Mouse (Mus musculus) neural tube, embryonic 15.5 days (tissue): ENCODE data around the gene Gp5. TPM values are rescaled to one million over a fixed set of nuclear protein-coding genes. Genes with fewer than 3 reads are reported as not detected.

Source experiments
- ATAC-seq: fragments of 200-750 bp; cut with Nextera tagmentation; 2 replicates; pipeline ENCODE4 v1.8.0; 2017; ENCODE audit warnings: mild to moderate bottlenecking, moderate TSS enrichment, moderate library complexity; ENCODE audit not compliant: low FRiP score
- H3K27ac ChIP-seq: fragments of 300-500 bp; sonication (generic); replicated peaks from 2 replicates; pipeline ENCODE4 v1.5.1; 2015; ENCODE audit warnings: mild to moderate bottlenecking, inconsistent platforms
- H3K27me3 ChIP-seq: fragments of 300-500 bp; sonication (generic); replicated peaks from 2 replicates; pipeline ENCODE4 v1.6.1; 2015; ENCODE audit warnings: inconsistent platforms
- H3K36me3 ChIP-seq: fragments of 300-500 bp; sonication (generic); 2 replicates; pipeline ENCODE4 v1.6.1; 2015; ENCODE audit warnings: inconsistent platforms
- H3K4me1 ChIP-seq: fragments of 300-500 bp; sonication (generic); 2 replicates; pipeline ENCODE4 v1.6.1; 2015; ENCODE audit warnings: inconsistent platforms
- H3K4me2 ChIP-seq: fragments of 300-500 bp; sonication (generic); 2 replicates; pipeline ENCODE4 v1.6.1; 2015; ENCODE audit warnings: inconsistent platforms, mild to moderate bottlenecking, moderate library complexity
- H3K4me3 ChIP-seq: fragments of 300-500 bp; sonication (generic); replicated peaks from 2 replicates; pipeline ENCODE4 v1.5.1; 2015; ENCODE audit warnings: mild to moderate bottlenecking, inconsistent platforms
- H3K9ac ChIP-seq: fragments of 300-500 bp; sonication (generic); replicated peaks from 2 replicates; pipeline ENCODE4 v1.6.1; 2015; ENCODE audit warnings: mild to moderate bottlenecking, inconsistent platforms
- H3K9me3 ChIP-seq: fragments of 300-500 bp; sonication (generic); replicated peaks from 2 replicates; pipeline ENCODE4 v1.6.1; 2016; ENCODE audit warnings: inconsistent platforms
- WGBS: fragments of 180-500 bp; shearing (Covaris S2); methylation state at CpG from one replicate; pipeline ENCODE4 v1.1.7; 2015; ENCODE audit warnings: mixed read lengths; 5-methylcytosine and 5-hydroxymethylcytosine counted together
- polyA plus RNA-seq: library from polyadenylated mRNA; unstranded; fragments of >200 nt; fragmentation: Nextera tagmentation; extraction: Ambion mirVana; gene quantifications from 2 replicates; pipeline ENCODE4 v1.2.1, GENCODE M21; 2015

Gene Gp5
- polyA plus RNA-seq, 1 experiment from 2014 or later, result 0.52 TPM

- 0 out of 2 replicates have a peak, but pooled peaks cover 2% of the 10 kb centered on the region for H3K27me3 ChIP-seq
- 90% methylated on average over 15 of the region's 15 CpGs for WGBS
- no peak for ATAC-seq
Observed at GRCm38 (mm10) chr16:30260012-30260635, 50.5 kb downstream of the Gp5 start.

DNA sequence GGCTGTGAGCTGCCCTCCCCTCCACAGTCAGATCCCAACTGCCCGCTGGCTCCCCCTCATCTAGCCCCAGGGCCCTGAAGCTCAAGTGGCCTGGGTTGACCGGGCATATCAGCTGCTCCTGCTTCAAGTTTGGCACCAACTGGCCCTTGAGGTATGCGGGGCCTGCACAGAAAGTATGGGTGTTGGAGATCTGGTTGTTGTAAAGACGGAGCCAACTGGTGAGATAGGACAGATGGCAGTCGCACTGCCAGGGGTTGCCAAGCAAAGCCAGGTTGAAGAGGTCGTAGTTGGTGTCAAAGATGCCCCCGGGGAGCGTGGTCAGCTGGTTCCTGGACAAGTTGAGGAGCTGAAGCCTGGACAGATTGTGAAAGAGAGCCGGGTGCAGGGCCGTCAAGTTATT lies 51.1 kb downstream of the Gp5 start:
- no peak overlapping the region for H3K4me2 ChIP-seq
- H3K9ac ChIP-seq, result no peak overlapping the region
- no peak overlapping the region for H3K27ac ChIP-seq
- ATAC-seq, result no peak
- no peaks in the 10 kb centered on the region for H3K36me3 ChIP-seq
- no peaks in the 10 kb centered on the region for H3K9me3 ChIP-seq
- 88% methylated on average over 10 of the region's 10 CpGs for WGBS
- 0 out of 2 replicates have a peak, but pooled peaks cover 2% of the 10 kb centered on the region for H3K27me3 ChIP-seq
- H3K4me1 ChIP-seq, result no peaks in the 10 kb centered on the region
- no peak overlapping the region for H3K4me3 ChIP-seq

More at GRCm38 (mm10) chr16:30260012-30260635, 50.5 kb downstream of the Gp5 start:
- Histone ChIP-seq H3K9ac (no peak overlapping the region), H3K4me3 (no peak overlapping the region), H3K36me3 (no peaks in the 10 kb centered on the region), H3K27ac (no peak overlapping the region), H3K4me2 (no peak overlapping the region), H3K9me3 (no peaks in the 10 kb centered on the region), H3K4me1 (no peaks in the 10 kb centered on the region)

- Histone ChIP-seq H3K36me3 (no peaks in the 10 kb centered on the region), H3K4me1 (no peaks in the 10 kb centered on the region), H3K4me3 (no peak overlapping the region), H3K4me2 (no peak overlapping the region), H3K9me3 (no peaks in the 10 kb centered on the region), H3K27ac (no peak overlapping the region), H3K9ac (no peak overlapping the region), H3K27me3 (0 out of 2 replicates have a peak, but pooled peaks cover 2% of the 10 kb centered on the region)
- WGBS, result 91% methylated on average over 7 of the region's 7 CpGs
- no peak for ATAC-seq
Observed at GRCm38 (mm10) chr16:30258441-30258840, 52.1 kb downstream of the Gp5 start.

- Histone ChIP-seq H3K4me1 (no peaks in the 10 kb centered on the region), H3K36me3 (no peaks in the 10 kb centered on the region), H3K9ac (no peak overlapping the region), H3K27me3 (peaks cover 5% of the 10 kb centered on the region), H3K9me3 (no peaks in the 10 kb centered on the region), H3K4me3 (no peak overlapping the region), H3K27ac (no peak overlapping the region), H3K4me2 (no peak overlapping the region)
- no peak for ATAC-seq
- WGBS, result 87% methylated on average over 9 of the region's 9 CpGs
Observed at GRCm38 (mm10) chr16:30257718-30258117, 52.9 kb downstream of the Gp5 start.

Other genes starting within 250 kb of the Gp5 start
- 13.6 and 23.2 TPM in 2 replicates for gene Hes1, start 246.4 kb downstream of the Gp5 start, polyA plus RNA-seq
- not detected in 2 replicates for gene Cpn2, start 43.3 kb downstream of the Gp5 start, polyA plus RNA-seq
- 0.37 and 0.43 TPM in 2 replicates for gene Lrrc15, start 27.5 kb downstream of the Gp5 start, polyA plus RNA-seq
- 7.8 and 8.8 TPM in 2 replicates for gene Atp13a3, start 95.2 kb upstream of the Gp5 start, polyA plus RNA-seq
- gene Tmem44, start 240.1 kb upstream of the Gp5 start, polyA plus RNA-seq, result 57.5 and 64.7 TPM in 2 replicates